In genomic region chr2:19540906-19541305, GRCm38 (mm10) we compare ENCODE assay signal across 29 mouse cellular contexts. TPM values are rescaled to one million over a fixed set of nuclear protein-coding genes. Genes with fewer than 3 reads are reported as not detected.
DNase-seq lines count a peak whose midpoint lies in the region; TF ChIP-seq lines count a peak whose summit lies in the region.
"Had no signal": no experiment of that assay in that cellular context is flagged by ENCODE, and none has a peak within 500 bp of the region (broad histone marks: within the 10 kb centered on the region; RNA-seq: fewer than 3 reads in every experiment).

No protein-coding gene starts in this region.

- H3K36me3 ChIP-seq in C2C12 (ENCODE audit: control insufficient read depth, insufficient read depth): no peaks in the 10 kb centered on the region
- H3K36me3 ChIP-seq: forebrain, embryonic 10.5 days; hindbrain, embryonic 10.5 days; hindbrain, embryonic 13.5 days; intestine, embryonic 15.5 days had no signal

- no peaks in the 10 kb centered on the region for H3K27me3 ChIP-seq in C2C12 (ENCODE audit: control insufficient read depth, insufficient read depth, insufficient read length)
- H3K27me3 ChIP-seq: forebrain, embryonic 13.5 days; intestine, embryonic 15.5 days had no signal

- no peak for TF ChIP-seq CTCF in C2C12 (IDR thresholded peaks at IDR 0.05; ENCODE audit: control insufficient read depth, insufficient read depth, insufficient read length)

- peak; percentile 37 for DNase-seq in right cerebral cortex, adult 18-20 months
- no peak for DNase-seq in right cerebral cortex, postnatal 14 days
- peak; percentile 70 for DNase-seq in 3T3-L1 (ENCODE audit: low read depth, low spot score)
- peak; percentile 82 for DNase-seq in brain, adult 2 months (ENCODE audit: low read depth, low spot score)
- DNase-seq in layer of hippocampus, postnatal 36 days: no peak
- no peak for DNase-seq in thymus, postnatal 10 days (ENCODE audit: low spot score in 2 of 2)
- DNase-seq in thymus, postnatal 25 days: no peak
- DNase-seq: adrenal gland, adult 2 months; adrenal gland, postnatal 14 days; cerebellum, adult 11-12 months; cerebellum, adult 9-10 months; cerebellum, postnatal 14 days; gastrocnemius, postnatal 25 days; heart, postnatal 36 days had no signal

- no peak overlapping the region for H3K4me3 ChIP-seq in C2C12 (ENCODE audit: insufficient read depth, poor library complexity, severe bottlenecking)
- H3K4me3 ChIP-seq: forebrain, embryonic 10.5 days; forebrain, embryonic 13.5 days; hindbrain, embryonic 10.5 days; hindbrain, embryonic 13.5 days; intestine, embryonic 15.5 days had no signal

- no peaks in the 10 kb centered on the region for H3K79me3 ChIP-seq in C2C12 (ENCODE audit: low read depth)

- no peaks in the 10 kb centered on the region for H3K79me2 ChIP-seq in C2C12 (ENCODE audit: control insufficient read depth, insufficient read depth)

- no peak overlapping the region for H3ac ChIP-seq in C2C12 (ENCODE audit: control insufficient read depth, insufficient read length, low read depth)

TF ChIP-seq in C2C12, 6 proteins besides CTCF, POLR2A, EP300 and RAD21:
- TF ChIP-seq FOSL1 (IDR thresholded peaks at IDR 0.05; ENCODE audit: insufficient read depth, low read length, poor library complexity, severe bottlenecking) (peak; percentile 48), MAX (IDR thresholded peaks at IDR 0.05) (no peak), CEBPB (IDR thresholded peaks at IDR 0.05; ENCODE audit: low read depth) (peak; percentile 13), USF1 (IDR thresholded peaks at IDR 0.05; ENCODE audit: low read depth) (no peak), MYOG (IDR thresholded peaks at IDR 0.05; ENCODE audit: control insufficient read depth, extremely low read depth, insufficient read length) (no peak), MYOD1 (IDR thresholded peaks at IDR 0.05; ENCODE audit: control insufficient read depth, insufficient read length, low read depth) (no peak)

RNA-seq across cellular contexts. Expression of gene 4921504E06Rik, which starts 12.8 kb away (rescaled TPM):
- not detected for polyA plus RNA-seq in C2C12 (2012; fragmentation: generic; extraction: Trizol)
- total RNA-seq in layer of hippocampus, postnatal 36 days (2021): not detected
- total RNA-seq: adrenal gland, adult 2 months; adrenal gland, postnatal 14 days; adrenal gland, postnatal 4 days; ES-E14; gastrocnemius, adult 8-10 months; gastrocnemius, postnatal 25 days; granulocyte monocyte progenitor cell, adult 5-6 weeks; heart, adult 8-10 months; heart, postnatal 36 days had no signal
- polyA plus RNA-seq: adrenal gland, adult 2 months; embryonic facial prominence, embryonic 11.5 days; forebrain, embryonic 10.5 days; forebrain, embryonic 13.5 days; forebrain, embryonic 16.5 days; heart, embryonic 11.5 days; heart, postnatal 0 days; hindbrain, embryonic 10.5 days; intestine, embryonic 15.5 days had no signal

Comparison
In these comparisons a context has a peak if more than half of its experiments do, and no peak if none do; other contexts are left out.
1. DNase-seq: peak in right cerebral cortex, adult 18-20 months (single experiment), 3T3-L1 (single experiment) and brain, adult 2 months (single experiment); none in right cerebral cortex, postnatal 14 days (single experiment), layer of hippocampus, postnatal 36 days (0 of 2), thymus, postnatal 10 days (0 of 2) and thymus, postnatal 25 days (single experiment).